Mouse (Mus musculus) midbrain, embryonic 14.5 days (tissue): Measurements from ENCODE around the gene Crhr1. TPM values are rescaled to one million over a fixed set of nuclear protein-coding genes. Genes with fewer than 3 reads are reported as not detected.
A peak's percentile ranks its signal among the peaks of the same experiment; 100 is the strongest.

Experiments used
- ATAC-seq: fragments of 200-750 bp; cut with Nextera tagmentation; 2 replicates; pipeline ENCODE4 v1.8.0; 2017; ENCODE audit warnings: moderate number of reproducible peaks, moderate library complexity; ENCODE audit not compliant: low FRiP score, low TSS enrichment
- DNase-seq: peaks from one replicate; pipeline ENCODE4 v3.0.0-alpha.2; 2015
- H3K27ac ChIP-seq: fragments of 300-500 bp; sonication (generic); replicated peaks from 2 replicates; pipeline ENCODE4 v1.5.1; 2014; ENCODE audit warnings: mild to moderate bottlenecking, low read depth, low read length, moderate library complexity
- H3K27me3 ChIP-seq: fragments of 300-500 bp; sonication (generic); 2 replicates; pipeline ENCODE4 v1.6.1; 2014; ENCODE audit warnings: low read length, control low read depth, mixed read lengths; ENCODE audit not compliant: control insufficient read depth, insufficient read depth
- H3K36me3 ChIP-seq: fragments of 300-500 bp; sonication (generic); 2 replicates; pipeline ENCODE4 v1.6.1; 2014; ENCODE audit warnings: low read length, control low read depth; ENCODE audit not compliant: control insufficient read depth, insufficient read depth
- H3K4me1 ChIP-seq: fragments of 300-500 bp; sonication (generic); 2 replicates; pipeline ENCODE4 v1.6.1; 2014; ENCODE audit warnings: mild to moderate bottlenecking, antibody characterized with exemption, low read length, control low read depth; ENCODE audit not compliant: control insufficient read depth, insufficient read depth
- H3K4me2 ChIP-seq: fragments of 300-500 bp; sonication (generic); 2 replicates; pipeline ENCODE4 v1.6.1; 2014; ENCODE audit warnings: mild to moderate bottlenecking, low read length, moderate library complexity
- H3K4me3 ChIP-seq: fragments of 300-500 bp; sonication (generic); replicated peaks from 2 replicates; pipeline ENCODE4 v1.5.1; 2014; ENCODE audit warnings: low read depth, low read length
- H3K9ac ChIP-seq: fragments of 300-500 bp; sonication (generic); replicated peaks from 2 replicates; pipeline ENCODE4 v1.6.1; 2014; ENCODE audit warnings: mild to moderate bottlenecking, low read length, moderate library complexity
- H3K9me3 ChIP-seq: fragments of 300-500 bp; sonication (generic); 2 replicates; pipeline ENCODE4 v1.6.1; 2016; ENCODE audit warnings: low read length, control low read depth, mixed read lengths; ENCODE audit not compliant: control insufficient read depth
- WGBS: fragments of 180-500 bp; shearing (Covaris S2); extraction: QIAGEN DNeasy Blood & Tissue Kit; methylation state at CpG from one replicate; pipeline ENCODE4 v1.1.7; 2014; 5-methylcytosine and 5-hydroxymethylcytosine counted together
- polyA plus RNA-seq: library from polyadenylated mRNA; unstranded; fragments of >200 nt; fragmentation: Nextera tagmentation; extraction: Ambion mirVana; gene quantifications from 2 replicates; pipeline ENCODE4 v1.2.1, GENCODE M21; 2014

The Crhr1 gene
- polyA plus RNA-seq, 1 experiment from 2014 or later = 4.9 TPM

DNA sequence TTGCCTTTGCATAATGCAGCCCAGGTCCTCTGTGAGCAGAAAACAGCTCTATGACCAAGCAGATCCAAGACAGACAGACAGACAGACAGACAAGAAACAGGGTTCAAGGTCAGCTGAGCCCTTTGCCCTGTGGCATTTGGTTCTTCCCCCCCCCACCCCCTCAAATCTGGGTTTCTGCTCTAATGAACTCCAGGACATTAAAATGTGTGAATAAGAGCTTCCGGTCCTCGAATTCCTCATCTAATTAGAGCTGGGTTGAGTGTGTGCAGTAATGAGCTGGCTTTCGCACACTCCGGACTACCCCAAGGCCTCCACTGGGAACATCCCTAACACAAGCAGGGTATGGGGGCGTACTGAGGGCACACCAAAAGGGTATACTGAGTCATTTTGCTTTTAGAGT is 18.3 kb downstream of the Crhr1 start:
- ATAC-seq (no peak), DNase-seq (no peak)
- H3K27ac ChIP-seq = no peak overlapping the region
- no peaks in the 10 kb centered on the region for H3K9me3 ChIP-seq
- no peaks in the 10 kb centered on the region for H3K27me3 ChIP-seq
- H3K4me2 ChIP-seq = no peak overlapping the region
- 68% methylated on average over 5 of the region's 5 CpGs for WGBS
- H3K4me1 ChIP-seq = no peaks in the 10 kb centered on the region
- H3K9ac ChIP-seq = no peak overlapping the region
- H3K36me3 ChIP-seq = no peaks in the 10 kb centered on the region
- H3K4me3 ChIP-seq = no peak overlapping the region

DNA sequence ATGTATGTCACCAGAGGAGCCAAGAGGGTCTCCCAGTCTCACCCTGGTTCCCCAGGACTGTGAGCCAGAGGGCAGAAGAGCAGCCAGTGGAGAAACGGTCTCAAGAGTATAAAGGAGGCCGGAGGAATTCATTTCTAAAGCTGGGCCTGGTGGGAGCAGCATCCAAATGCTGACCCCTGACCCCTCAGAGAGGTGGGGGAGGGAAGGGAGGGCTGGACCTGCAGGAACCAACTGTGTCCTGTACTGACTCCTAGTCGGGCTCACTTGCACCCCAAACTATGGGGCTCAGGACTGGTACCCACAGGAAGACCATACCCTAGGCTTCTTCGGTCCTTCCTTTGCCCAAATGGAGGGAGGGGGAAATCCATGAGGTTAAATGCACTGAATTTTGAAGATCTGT is 21.7 kb downstream of the Crhr1 start:
- Histone ChIP-seq H3K4me1 (peaks cover 19% of the 10 kb centered on the region; the same call in 1 of the 2 replicates), H3K4me3 (no peak overlapping the region), H3K36me3 (no peaks in the 10 kb centered on the region), H3K27me3 (no peaks in the 10 kb centered on the region), H3K4me2 (no peak overlapping the region), H3K9me3 (no peaks in the 10 kb centered on the region), H3K27ac (no peak overlapping the region), H3K9ac (no peak overlapping the region)
- ATAC-seq (no peak), DNase-seq (no peak)
- WGBS = 44% methylated on average over 4 of the region's 4 CpGs

DNA sequence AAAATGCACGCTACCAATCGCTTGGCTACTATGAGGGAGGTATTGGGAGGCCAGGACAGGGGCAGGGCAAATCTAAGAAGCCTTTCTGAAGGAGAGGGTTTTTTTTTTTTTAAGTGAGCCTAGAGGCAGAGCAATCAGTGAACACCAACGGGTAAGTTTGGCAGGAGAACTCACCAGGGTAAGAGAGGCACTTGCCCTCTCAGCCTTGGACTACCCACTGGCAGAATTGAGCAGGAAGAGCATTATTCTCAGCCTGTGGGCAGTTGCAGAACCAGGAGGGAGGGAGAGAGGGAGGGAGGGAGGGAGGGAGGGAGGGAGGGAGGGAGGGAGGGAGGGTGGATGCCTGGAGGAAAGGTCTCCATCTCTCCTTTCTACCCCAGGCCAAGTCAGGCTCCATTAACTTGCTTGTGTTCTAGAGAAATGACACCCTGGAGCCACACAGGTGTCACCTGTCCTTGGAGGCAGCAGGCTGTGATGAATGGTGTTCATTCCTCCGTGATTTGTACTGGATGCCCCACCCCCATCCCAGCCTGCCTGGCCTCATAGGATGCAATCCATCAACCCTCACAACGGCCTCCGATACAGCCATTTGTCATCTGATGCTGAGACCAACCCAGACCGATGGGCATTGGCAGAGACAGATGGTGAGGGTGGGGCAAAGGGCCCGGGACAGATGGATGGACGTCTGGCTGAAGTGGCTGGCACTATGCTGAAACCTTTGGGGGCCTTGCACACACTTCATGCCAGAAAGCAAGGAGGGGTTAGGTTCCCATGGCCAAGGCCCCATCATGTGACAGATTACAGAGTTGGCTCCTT is 22.4 kb downstream of the Crhr1 start:
- Histone ChIP-seq H3K36me3 (no peaks in the 10 kb centered on the region), H3K27me3 (no peaks in the 10 kb centered on the region), H3K27ac (no peak overlapping the region), H3K4me1 (peaks cover 19% of the 10 kb centered on the region; the same call in 1 of the 2 replicates), H3K4me3 (no peak overlapping the region), H3K4me2 (no peak overlapping the region), H3K9ac (no peak overlapping the region), H3K9me3 (no peaks in the 10 kb centered on the region)
- ATAC-seq (no peak), DNase-seq (no peak)
- 55% methylated on average over 9 of the region's 9 CpGs for WGBS

DNA sequence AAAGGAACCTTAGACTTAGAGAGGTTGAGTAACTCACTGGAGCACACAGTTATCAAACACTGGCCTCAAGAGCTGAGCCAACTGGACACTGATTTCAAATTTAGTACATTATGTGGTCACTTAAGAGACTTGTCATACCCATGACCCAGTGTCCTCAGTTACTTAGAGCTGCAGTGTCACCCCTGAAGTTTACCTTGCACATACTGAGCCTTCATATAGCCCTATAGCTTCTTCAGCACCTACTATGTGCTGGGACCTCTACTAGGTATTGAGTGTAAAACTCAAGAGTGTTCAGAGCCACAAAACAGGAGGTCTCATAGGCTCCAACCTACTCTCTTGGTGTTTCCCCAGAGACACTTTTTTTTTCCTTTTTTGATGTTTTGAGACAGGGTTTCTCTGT is 23.2 kb downstream of the Crhr1 start:
- no peak overlapping the region for H3K9ac ChIP-seq
- no peaks in the 10 kb centered on the region for H3K27me3 ChIP-seq
- no peak overlapping the region for H3K4me2 ChIP-seq
- ATAC-seq = no peak
- DNase-seq = no peak
- H3K4me1 ChIP-seq = peaks cover 19% of the 10 kb centered on the region; the same call in 1 of the 2 replicates
- H3K9me3 ChIP-seq = no peaks in the 10 kb centered on the region
- H3K36me3 ChIP-seq = no peaks in the 10 kb centered on the region
- H3K27ac ChIP-seq = no peak overlapping the region
- H3K4me3 ChIP-seq = no peak overlapping the region

DNA sequence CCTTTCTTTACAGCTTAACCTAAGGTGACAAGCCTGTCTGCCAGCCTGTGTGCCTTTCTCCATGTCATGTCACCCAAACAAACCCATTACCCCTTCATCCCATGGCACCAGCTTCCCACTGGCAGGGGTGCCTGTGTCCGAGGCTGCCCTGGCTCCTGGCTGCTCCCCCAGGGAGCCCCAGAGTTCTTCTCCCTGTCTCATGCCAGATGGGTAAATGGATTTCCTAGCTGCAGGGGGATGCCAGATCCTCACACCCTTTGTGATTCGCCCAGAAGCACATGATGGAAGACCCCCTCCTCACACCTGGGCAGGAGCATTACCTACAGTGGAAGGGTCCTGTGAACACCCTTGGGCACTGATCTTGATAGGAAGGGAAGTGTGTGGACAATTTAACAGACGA is 23.7 kb downstream of the Crhr1 start:
- peaks cover 19% of the 10 kb centered on the region; the same call in 1 of the 2 replicates for H3K4me1 ChIP-seq
- ATAC-seq = no peak
- H3K9ac ChIP-seq = no peak overlapping the region
- H3K4me2 ChIP-seq = no peak overlapping the region
- no peaks in the 10 kb centered on the region for H3K9me3 ChIP-seq
- 74% methylated on average over 3 of the region's 3 CpGs for WGBS
- no peak overlapping the region for H3K4me3 ChIP-seq
- no peak for DNase-seq
- H3K27ac ChIP-seq = no peak overlapping the region
- H3K36me3 ChIP-seq = no peaks in the 10 kb centered on the region
- no peaks in the 10 kb centered on the region for H3K27me3 ChIP-seq

DNA sequence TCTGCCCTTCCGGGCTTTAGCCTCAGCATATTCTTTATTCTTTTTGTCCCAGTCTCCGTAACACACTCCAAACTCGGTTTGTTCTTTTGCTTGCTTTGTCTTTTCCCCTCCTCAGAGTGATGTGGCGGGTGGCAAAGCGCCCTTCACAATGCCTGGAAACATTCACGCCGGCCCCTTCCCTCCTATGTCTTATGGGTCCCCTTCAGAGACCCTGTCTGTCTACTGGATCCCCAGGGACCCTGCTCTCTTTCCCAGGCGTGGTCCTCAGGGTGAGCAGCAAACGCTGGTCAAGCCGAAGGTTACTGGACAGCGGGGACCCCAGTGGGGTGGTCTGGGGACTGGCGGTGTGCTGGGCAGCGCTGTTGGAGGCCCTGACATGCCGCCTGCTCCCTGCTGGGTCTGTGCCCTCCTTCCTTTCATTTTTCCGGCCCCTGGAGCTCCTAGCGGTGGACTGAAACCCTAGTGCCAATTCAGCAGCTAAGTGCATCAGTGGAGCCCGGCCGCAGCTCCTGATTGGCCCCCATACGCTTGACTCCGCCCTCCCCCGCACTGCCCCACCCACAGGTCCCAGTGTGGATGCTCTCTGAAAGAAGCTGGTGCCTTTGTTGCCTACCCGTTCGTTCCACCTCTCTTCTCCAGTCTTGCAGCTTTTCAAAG is 25.1 kb downstream of the Crhr1 start:
- Histone ChIP-seq H3K9me3 (no peaks in the 10 kb centered on the region), H3K27ac (peak overlapping the region; percentile 86), H3K4me2 (peak overlapping the region; percentile 82), H3K36me3 (no peaks in the 10 kb centered on the region), H3K9ac (peak overlapping the region; percentile 64), H3K4me1 (peaks cover 19% of the 10 kb centered on the region; the same call in 1 of the 2 replicates), H3K4me3 (peak overlapping the region; percentile 39), H3K27me3 (no peaks in the 10 kb centered on the region)
- ATAC-seq (peak; percentile 94), DNase-seq (peak; percentile 94)
- WGBS = under 1% methylated on average over 23 of the region's 23 CpGs

DNA sequence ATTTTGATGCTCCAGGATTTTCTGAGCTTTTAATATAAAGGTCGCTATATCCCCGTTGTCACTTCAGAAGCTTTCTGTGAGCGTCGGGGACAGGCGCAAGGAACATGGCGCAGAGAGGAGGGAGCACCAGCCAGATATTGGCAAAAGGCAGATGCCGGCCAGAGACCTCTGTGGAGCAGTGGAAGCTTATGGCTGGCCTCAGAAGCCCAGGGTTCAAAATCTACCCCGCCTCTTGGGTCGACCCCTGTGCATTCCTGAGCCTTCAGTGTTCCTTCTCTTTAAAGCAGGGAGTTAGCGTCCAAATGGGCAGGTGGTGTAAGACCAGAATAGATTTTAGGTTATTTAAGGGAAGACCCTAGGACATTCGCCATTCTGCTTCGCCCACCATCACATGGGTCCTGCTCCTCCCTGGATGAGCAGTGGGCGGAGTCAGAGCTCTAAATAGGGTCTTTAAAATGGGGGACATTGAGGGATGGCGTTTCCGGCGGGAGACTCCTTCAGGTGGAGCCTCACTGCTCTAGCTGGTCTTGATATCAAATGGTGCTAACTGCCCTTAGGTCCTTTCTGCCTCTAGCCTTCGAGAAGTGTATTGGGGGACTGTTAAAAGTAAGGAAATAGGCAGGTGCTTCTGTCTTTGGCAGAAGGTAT is 25.7 kb downstream of the Crhr1 start:
- peak; percentile 72 for DNase-seq
- peak overlapping the region; percentile 82 for H3K4me2 ChIP-seq

DNA sequence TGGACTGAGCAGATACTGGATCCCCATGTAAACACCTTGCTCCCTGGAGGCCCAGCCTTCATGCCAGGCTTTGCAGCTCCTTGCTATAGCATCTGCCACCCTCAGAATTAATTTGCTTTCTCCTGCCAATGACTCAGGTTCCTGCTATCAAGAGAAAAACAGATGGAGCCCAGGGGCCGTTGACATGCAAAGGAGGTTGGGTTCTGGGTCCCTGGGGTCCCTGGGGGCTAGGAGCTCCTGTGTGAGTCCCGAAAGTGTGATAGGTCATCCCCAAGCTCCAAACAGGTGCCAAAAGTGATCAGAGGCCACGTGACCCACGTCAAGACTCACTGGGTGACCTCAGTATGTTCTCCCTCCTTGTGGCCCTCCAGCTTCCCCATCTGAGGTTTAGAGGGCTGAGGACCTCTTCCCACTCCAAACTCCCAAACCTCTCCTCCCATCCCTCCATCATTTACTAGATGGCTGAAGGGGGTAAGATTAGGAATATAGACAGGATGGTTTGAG is 27.2 kb downstream of the Crhr1 start:
- no peaks in the 10 kb centered on the region for H3K27me3 ChIP-seq
- 81% methylated on average over 4 of the region's 4 CpGs for WGBS
- DNase-seq (no peak), ATAC-seq (no peak)
- H3K9ac ChIP-seq = no peak overlapping the region
- H3K4me3 ChIP-seq = no peak overlapping the region
- no peaks in the 10 kb centered on the region for H3K36me3 ChIP-seq
- H3K9me3 ChIP-seq = no peaks in the 10 kb centered on the region
- peaks cover 19% of the 10 kb centered on the region; the same call in 1 of the 2 replicates for H3K4me1 ChIP-seq
- no peak overlapping the region for H3K27ac ChIP-seq
- no peak overlapping the region for H3K4me2 ChIP-seq

More for the DNA sequence above, 25.7 kb downstream of the Crhr1 start:
- H3K36me3 ChIP-seq = no peaks in the 10 kb centered on the region
- H3K9ac ChIP-seq = peak overlapping the region; percentile 64
- no peaks in the 10 kb centered on the region for H3K9me3 ChIP-seq
- ATAC-seq = peak; percentile 49; the same call in 1 of the 2 replicates
- H3K27me3 ChIP-seq = no peaks in the 10 kb centered on the region
- H3K4me1 ChIP-seq = peaks cover 19% of the 10 kb centered on the region; the same call in 1 of the 2 replicates
- H3K27ac ChIP-seq = peak overlapping the region; percentile 86
- H3K4me3 ChIP-seq = peak overlapping the region; percentile 39
- WGBS = 5% methylated on average over 17 of the region's 17 CpGs
